Mouse (Mus musculus) adrenal gland, adult 2 months (tissue): ENCODE measurements around the gene Anpep. TPM values are rescaled to one million over a fixed set of nuclear protein-coding genes. Genes with fewer than 3 reads are reported as not detected.
A peak's percentile ranks its signal among the peaks of the same experiment; 100 is the strongest.

Source experiments
- DNase-seq: peaks from one replicate; pipeline ENCODE4 v3.0.0; 2021
- long read RNA-seq: library from polyadenylated mRNA; stranded (forward); transcript quantifications from one replicate; pipeline ENCODE4 v2.0.0, GENCODE M21; 2021
- polyA plus RNA-seq: library from polyadenylated mRNA; depleted of rRNA; stranded (reverse); fragments of >200 nt; gene quantifications from 2 replicates; pipeline ENCODE4 v1.2.3, GENCODE M21; 2012; rRNA removed
- total RNA-seq, 2 experiments: library from RNA; stranded (reverse); gene quantifications; 2 replicates each; pipeline ENCODE4 v1.2.3; 2021

The Anpep gene
- total RNA-seq, result 10 to 100 TPM in 1 of 2 experiments, 1 to 10 TPM in 1; 8.9 to 12.0 TPM
- polyA plus RNA-seq, result 9.7 and 9.8 TPM in 2 replicates
- long read RNA-seq, partial matches to known transcripts, result 1 of 4 reads
- long read RNA-seq, other reads (novel, unspliced or antisense), result 1 of 4 reads

- DNase-seq, result no peak
Observed at GRCm38 (mm10) chr7:79860811-79861210, at the start of gene Anpep. Gene Anpep, minus strand, starts transcription at chr7:79861059.

- peak; percentile 22 for DNase-seq
Observed at GRCm38 (mm10) chr7:79907356-79907755, 46.5 kb upstream of the Anpep start.

GRCm38 (mm10) chr7:79906914-79907313 is 46.1 kb upstream of the Anpep start:
- no peak for DNase-seq

- DNase-seq, result no peak
Observed at GRCm38 (mm10) chr7:79905193-79905592, 44.3 kb upstream of the Anpep start.

- DNase-seq, result no peak
Observed at GRCm38 (mm10) chr7:79903160-79903792, 42.4 kb upstream of the Anpep start.

GRCm38 (mm10) chr7:79900753-79901152 is 39.9 kb upstream of the Anpep start:
- no peak for DNase-seq

GRCm38 (mm10) chr7:79895225-79895624 is 34.4 kb upstream of the Anpep start:
- no peak for DNase-seq

- no peak for DNase-seq
Observed at GRCm38 (mm10) chr7:79894790-79895189, 33.9 kb upstream of the Anpep start.

- DNase-seq, result no peak
Observed at GRCm38 (mm10) chr7:79892576-79893428, 31.9 kb upstream of the Anpep start.

GRCm38 (mm10) chr7:79890436-79891221 is 29.8 kb upstream of the Anpep start:
- DNase-seq, result peak; percentile 46

- no peak for DNase-seq
Observed at GRCm38 (mm10) chr7:79888603-79889002, 27.7 kb upstream of the Anpep start.

- no peak for DNase-seq
Observed at GRCm38 (mm10) chr7:79883613-79884334, 22.9 kb upstream of the Anpep start.

GRCm38 (mm10) chr7:79881901-79882300 is 21.0 kb upstream of the Anpep start:
- no peak for DNase-seq

GRCm38 (mm10) chr7:79880998-79881397 is 20.1 kb upstream of the Anpep start:
- DNase-seq, result peak; percentile 41

- no peak for DNase-seq
Observed at GRCm38 (mm10) chr7:79880033-79880432, 19.2 kb upstream of the Anpep start.

- DNase-seq, result no peak
Observed at GRCm38 (mm10) chr7:79878455-79879025, 17.7 kb upstream of the Anpep start.

- no peak for DNase-seq
Observed at GRCm38 (mm10) chr7:79873407-79873806, 12.5 kb upstream of the Anpep start.

GRCm38 (mm10) chr7:79871797-79872345 is 11.0 kb upstream of the Anpep start:
- DNase-seq, result no peak

GRCm38 (mm10) chr7:79869072-79869719 is 8.3 kb upstream of the Anpep start:
- no peak for DNase-seq

- DNase-seq, result no peak
Observed at GRCm38 (mm10) chr7:79868475-79868874, 7.6 kb upstream of the Anpep start.
